Mouse (Mus musculus): ENCODE data around the gene Gpr63. TPM values are rescaled to one million over a fixed set of nuclear protein-coding genes. Genes with fewer than 3 reads are reported as not detected.
A peak's percentile ranks its signal among the peaks of the same experiment; 100 is the strongest.
"Not testable (repeated sequence)": the region's sequence is repeated elsewhere in the genome, so short reads cannot be mapped to it uniquely, and the experiment has no call there.

Gene Gpr63
- total and polyA plus RNA-seq, 3 experiments = not detected

DNA sequence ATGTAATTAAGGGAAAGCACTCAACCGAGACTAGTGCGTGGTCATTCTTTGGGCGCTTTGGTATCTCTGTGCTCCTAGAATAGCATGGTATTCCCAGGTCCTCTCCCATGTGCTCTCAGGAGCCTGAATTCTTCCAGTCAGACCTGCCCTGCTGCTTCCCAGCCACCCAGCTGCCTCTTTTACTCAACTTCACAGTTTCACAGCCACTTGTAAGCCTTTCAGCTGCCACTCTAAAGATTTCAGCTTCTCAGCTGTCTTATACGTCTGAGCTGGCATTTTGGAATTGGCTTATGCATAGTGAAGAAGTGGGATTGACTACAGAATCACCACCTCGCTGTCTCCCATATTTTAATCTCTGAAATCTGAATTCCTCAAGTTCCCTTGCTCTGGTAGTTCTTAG lies 19.4 kb downstream of the Gpr63 start:
- DNase-seq (ENCODE audit: extremely low read depth) = no peak
- H3K4me3 ChIP-seq (replicated peaks in 1 of 3; ENCODE audit: low read depth in 2 of 3, low read length in 2 of 3, poor library complexity in 1 of 3) = no peak overlapping the region
- no peaks in the 10 kb centered on the region for H3K4me1 ChIP-seq (ENCODE audit: control insufficient read depth in 1 of 2, insufficient read depth in 2 of 2)
- in situ Hi-C loops (cut with MboI; ENCODE audit: low pct_ligation_motif_present, low pct_unique_long_range_greater_than_20kb, low sequenced_read_pairs) (no loop called here), dilution Hi-C loops (cut with MboI; ENCODE audit: extremely low pct_ligation_motif_present, extremely low pct_unique_long_range_greater_than_20kb, low sequenced_read_pairs) (no loop called here)
- no peak overlapping the region for H3K9ac ChIP-seq (ENCODE audit: insufficient read depth, low read depth)
- peaks cover 3% of the 10 kb centered on the region for H3K9me3 ChIP-seq (replicated peaks; ENCODE audit: low read length)
- no peak overlapping the region for H3K27ac ChIP-seq (ENCODE audit: insufficient read depth, low read depth)
- H3K79me2 ChIP-seq (replicated peaks; ENCODE audit: control insufficient read depth, extremely low read depth, insufficient read depth, poor library complexity, severe bottlenecking) = no peaks in the 10 kb centered on the region
- H3K4me2 ChIP-seq (ENCODE audit: insufficient read depth, low read depth, poor library complexity, severe bottlenecking) = no peak overlapping the region
- H3K27me3 ChIP-seq (replicated peaks) = no peaks in the 10 kb centered on the region
- H3K36me3 ChIP-seq (replicated peaks in 1 of 2; ENCODE audit: control insufficient read depth in 1 of 2, insufficient read depth in 1 of 2, low read length in 1 of 2) = no peaks in the 10 kb centered on the region
- TF ChIP-seq CHD1 (IDR thresholded peaks at IDR 0.05; ENCODE audit: low read depth, low read length) (no peak), MAFK (IDR thresholded peaks at IDR 0.05; ENCODE audit: insufficient replicate concordance, low read length) (no peak), RCOR1 (conservative IDR thresholded peaks at IDR 0.05; ENCODE audit: low read depth, low read length) (no peak), MXI1 (IDR thresholded peaks at IDR 0.05; ENCODE audit: low read depth, low read length) (no peak), SIN3A (IDR thresholded peaks at IDR 0.05; ENCODE audit: low read length) (no peak), KAT2A (IDR thresholded peaks at IDR 0.05; ENCODE audit: insufficient replicate concordance, low read length) (no peak), ELF1 (IDR thresholded peaks at IDR 0.05; ENCODE audit: low read depth, low read length) (no peak), CHD2 (IDR thresholded peaks at IDR 0.05; ENCODE audit: low read length) (no peak), E2F4 (IDR thresholded peaks at IDR 0.05; ENCODE audit: insufficient replicate concordance, low read depth, low read length) (no peak), MYC (IDR thresholded peaks at IDR 0.05; ENCODE audit: low read depth, low read length) (no peak), UBTF (IDR thresholded peaks at IDR 0.05; ENCODE audit: low read depth, low read length) (no peak), NELFE (IDR thresholded peaks at IDR 0.05; ENCODE audit: low read depth, low read length) (no peak), TCF12 (IDR thresholded peaks at IDR 0.05; ENCODE audit: low read depth, low read length) (no peak), MAX (IDR thresholded peaks at IDR 0.05; ENCODE audit: low read length) (no peak), PAX5 (IDR thresholded peaks at IDR 0.05; ENCODE audit: low read length) (no peak), CTCF (conservative IDR thresholded peaks at IDR 0.05 in 1 of 2, IDR thresholded peaks at IDR 0.05 in 1 of 2; ENCODE audit: low read depth in 2 of 2, low read length in 2 of 2) (no peak), SMC3 (IDR thresholded peaks at IDR 0.05; ENCODE audit: low read depth, low read length) (no peak), TBP (conservative IDR thresholded peaks at IDR 0.05; ENCODE audit: low read depth, low read length) (no peak), NRF1 (IDR thresholded peaks at IDR 0.05; ENCODE audit: low read depth, low read length) (no peak)

DNA sequence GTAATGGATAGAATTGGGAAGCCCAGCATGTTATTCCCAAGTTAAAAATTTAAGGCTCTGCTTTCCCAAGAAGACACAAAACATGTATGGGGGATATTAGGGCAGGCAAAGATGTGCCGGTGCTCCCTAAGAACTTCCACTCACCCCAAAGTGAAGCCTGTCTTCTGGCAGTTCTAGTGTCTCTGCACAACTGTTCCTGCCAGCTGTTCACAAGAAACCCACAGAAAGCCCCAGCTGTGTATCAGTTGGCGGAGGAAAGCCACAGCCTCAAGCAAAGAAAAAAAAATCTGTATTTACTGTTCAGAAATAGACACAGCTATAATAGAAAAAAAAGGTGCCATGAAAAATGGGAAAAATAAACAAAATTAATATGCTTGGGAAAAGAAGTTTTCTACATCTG lies 25.3 kb downstream of the Gpr63 start:
- H3K9ac ChIP-seq (ENCODE audit: insufficient read depth, low read depth) = no peak overlapping the region
- H3K36me3 ChIP-seq (replicated peaks in 1 of 2; ENCODE audit: control insufficient read depth in 1 of 2, insufficient read depth in 1 of 2, low read length in 1 of 2) = no peaks in the 10 kb centered on the region
- H3K27me3 ChIP-seq (replicated peaks) = no peaks in the 10 kb centered on the region
- peaks cover 3% of the 10 kb centered on the region for H3K9me3 ChIP-seq (replicated peaks; ENCODE audit: low read length)
- in situ Hi-C loops (cut with MboI; ENCODE audit: low pct_ligation_motif_present, low pct_unique_long_range_greater_than_20kb, low sequenced_read_pairs) (no loop called here), dilution Hi-C loops (cut with MboI; ENCODE audit: extremely low pct_ligation_motif_present, extremely low pct_unique_long_range_greater_than_20kb, low sequenced_read_pairs) (no loop called here)
- H3K4me2 ChIP-seq (ENCODE audit: insufficient read depth, low read depth, poor library complexity, severe bottlenecking) = no peak overlapping the region
- H3K79me2 ChIP-seq (replicated peaks; ENCODE audit: control insufficient read depth, extremely low read depth, insufficient read depth, poor library complexity, severe bottlenecking) = no peaks in the 10 kb centered on the region
- peak; percentile 2 for DNase-seq (ENCODE audit: extremely low read depth)
- H3K4me3 ChIP-seq (replicated peaks in 1 of 3; ENCODE audit: low read depth in 2 of 3, low read length in 2 of 3, poor library complexity in 1 of 3) = no peak overlapping the region
- no peaks in the 10 kb centered on the region for H3K4me1 ChIP-seq (ENCODE audit: control insufficient read depth in 1 of 2, insufficient read depth in 2 of 2)
- H3K27ac ChIP-seq (ENCODE audit: insufficient read depth, low read depth) = no peak overlapping the region
- TF ChIP-seq TBP (conservative IDR thresholded peaks at IDR 0.05; ENCODE audit: low read depth, low read length) = no peak
- TF ChIP-seq ZNF384 (IDR thresholded peaks at IDR 0.05; ENCODE audit: low read depth, low read length) = peak; percentile 44
- no peak for TF ChIP-seq RCOR1 (conservative IDR thresholded peaks at IDR 0.05; ENCODE audit: low read depth, low read length)

DNA sequence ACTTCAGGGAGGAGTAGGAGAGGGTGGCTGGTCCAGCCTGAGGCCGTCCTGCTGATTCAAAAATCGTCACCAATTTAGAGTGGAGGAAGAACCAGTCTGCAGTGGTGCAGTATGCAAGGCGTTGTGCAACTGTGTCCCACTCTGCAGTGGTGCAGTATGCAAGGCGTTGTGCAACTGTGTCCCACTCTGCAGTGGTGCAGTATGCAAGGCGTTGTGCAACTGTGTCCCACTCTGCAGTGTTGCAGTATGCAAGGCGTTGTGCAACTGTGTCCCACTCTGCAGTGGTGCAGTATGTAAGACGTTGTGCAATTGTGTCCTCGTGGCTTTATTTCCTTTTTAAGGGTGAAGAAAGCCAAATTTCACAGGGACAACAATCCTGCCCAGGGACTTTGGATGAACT lies 43.1 kb downstream of the Gpr63 start:
- H3K4me2 ChIP-seq (ENCODE audit: insufficient read depth, low read depth, poor library complexity, severe bottlenecking); dilution Hi-C loops (cut with MboI; ENCODE audit: extremely low pct_ligation_motif_present, extremely low pct_unique_long_range_greater_than_20kb, low sequenced_read_pairs): not testable (repeated sequence)

More for the DNA sequence above, 43.1 kb downstream of the Gpr63 start:
- H3K79me2 ChIP-seq (replicated peaks; ENCODE audit: control insufficient read depth, extremely low read depth, insufficient read depth, poor library complexity, severe bottlenecking); H3K27me3 ChIP-seq (replicated peaks); H3K36me3 ChIP-seq (replicated peaks in 1 of 2; ENCODE audit: control insufficient read depth in 1 of 2, insufficient read depth in 1 of 2, low read length in 1 of 2); H3K4me1 ChIP-seq (ENCODE audit: control insufficient read depth in 1 of 2, insufficient read depth in 2 of 2); DNase-seq (ENCODE audit: extremely low read depth); H3K27ac ChIP-seq (ENCODE audit: insufficient read depth, low read depth); H3K9ac ChIP-seq (ENCODE audit: insufficient read depth, low read depth); H3K9me3 ChIP-seq (replicated peaks; ENCODE audit: low read length); H3K4me3 ChIP-seq (replicated peaks in 1 of 3; ENCODE audit: low read depth in 2 of 3, low read length in 2 of 3, poor library complexity in 1 of 3); in situ Hi-C loops (cut with MboI; ENCODE audit: low pct_ligation_motif_present, low pct_unique_long_range_greater_than_20kb, low sequenced_read_pairs): not testable (repeated sequence)

All from CH12.LX (cell line).